Mouse (Mus musculus) ES-E14 (cell line): ENCODE results near the gene Hacd1. TPM values are rescaled to one million over a fixed set of nuclear protein-coding genes. Genes with fewer than 3 reads are reported as not detected.
A peak's percentile ranks its signal among the peaks of the same experiment; 100 is the strongest.

ENCODE experiments used
- DNase-seq: peaks from one replicate; pipeline ENCODE4 v3.0.0-alpha.2; 2013; ENCODE audit warnings: low read depth, low spot score
- H3K27ac ChIP-seq: 2 replicates; pipeline ENCODE4 v1.5.1; 2012; ENCODE audit warnings: low read depth, mild to moderate bottlenecking, low read length, moderate library complexity, mixed read lengths; ENCODE audit not compliant: poor library complexity, insufficient read depth, severe bottlenecking
- H3K36me3 ChIP-seq: 2 replicates; pipeline ENCODE4 v1.6.1; 2012; ENCODE audit warnings: mild to moderate bottlenecking, low read length, moderate library complexity, mixed read lengths; ENCODE audit not compliant: control insufficient read depth, poor library complexity, insufficient read depth, severe bottlenecking
- H3K4me1 ChIP-seq, 2 experiments: fragments of 150-350 bp in 1 of 2; sonication (generic) in 1 of 2; 2 replicates each; pipeline ENCODE4 v1.6.1; 2012; ENCODE audit warnings: low read length in 2 of 2, mild to moderate bottlenecking in 1 of 2, mixed read lengths in 1 of 2; ENCODE audit not compliant: control insufficient read depth in 2 of 2, insufficient read depth in 2 of 2, poor library complexity in 1 of 2
- H3K4me3 ChIP-seq, 2 experiments: fragments of 150-350 bp in 1 of 2; sonication (generic) in 1 of 2; 2 replicates each; pipeline ENCODE4 v1.5.1; 2012; ENCODE audit warnings: low read length in 2 of 2, low read depth in 1 of 2, mild to moderate bottlenecking in 1 of 2, mixed read lengths in 1 of 2; ENCODE audit not compliant: insufficient read depth in 1 of 2, poor library complexity in 1 of 2, severe bottlenecking in 1 of 2
- H3K9ac ChIP-seq: 2 replicates; pipeline ENCODE4 v1.6.1; 2012; ENCODE audit warnings: low read depth, mild to moderate bottlenecking, low read length, mixed read lengths; ENCODE audit not compliant: poor library complexity, insufficient read depth, severe bottlenecking
- H3K9me3 ChIP-seq: fragments of 150-350 bp; sonication (generic); 2 replicates; pipeline ENCODE4 v1.6.1; 2012; ENCODE audit warnings: low read depth, mild to moderate bottlenecking, low read length; ENCODE audit not compliant: control insufficient read depth, insufficient read depth
- CHD2 ChIP-seq: IDR thresholded peaks from 2 replicates; pipeline ENCODE4 v1.6.1; 2014; ENCODE audit warnings: mild to moderate bottlenecking, low read depth, low read length, inconsistent platforms
- HCFC1 ChIP-seq: IDR thresholded peaks from 2 replicates; pipeline ENCODE4 v1.6.1; 2012; ENCODE audit warnings: low read length, inconsistent platforms, borderline replicate concordance; ENCODE audit not compliant: insufficient read depth
- MAFK ChIP-seq: IDR thresholded peaks from 2 replicates; pipeline ENCODE4 v1.6.1; 2014; ENCODE audit warnings: mild to moderate bottlenecking, low read depth, low read length, inconsistent platforms; ENCODE audit not compliant: insufficient read depth
- ZC3H11A ChIP-seq: IDR thresholded peaks from 2 replicates; pipeline ENCODE4 v1.6.1; 2012; ENCODE audit warnings: low read depth, mild to moderate bottlenecking, inconsistent platforms, low read length, borderline replicate concordance
- ZNF384 ChIP-seq: IDR thresholded peaks from 2 replicates; pipeline ENCODE4 v1.6.1; 2012; ENCODE audit warnings: low read depth, low read length, inconsistent platforms
- in situ Hi-C, 2 experiments: fragments of 600-800 bp; cut with MboI; formaldehyde crosslinking; loops; one replicate each; pipeline ENCODE4 v1.15.1; 2025; ENCODE audit warnings: low sequenced_read_pairs in 2 of 2, inconsistent platforms in 1 of 2; ENCODE audit not compliant: unreplicated experiment in 2 of 2
- total RNA-seq: library from RNA; depleted of rRNA; stranded (reverse); fragments of 300-350 nt; gene quantifications from 2 replicates; pipeline ENCODE4 v1.2.3, GENCODE M21; 2012

Hacd1 gene
- total RNA-seq, 1 experiment = 19.9 TPM

GRCm38 (mm10) chr2:14043011-14043410, 12.9 kb downstream of the Hacd1 start:
- H3K4me3 ChIP-seq = no peak overlapping the region
- H3K9ac ChIP-seq = no peak overlapping the region
- no peaks in the 10 kb centered on the region; the same call in 1 of the 2 replicates for H3K36me3 ChIP-seq
- TF ChIP-seq CHD2 (no peak), ZNF384 (no peak), ZC3H11A (no peak), HCFC1 (no peak), MAFK (no peak)
- in situ Hi-C loops = no loop called here
- no peak for DNase-seq
- H3K4me1 ChIP-seq = no peaks in the 10 kb centered on the region
- no peak overlapping the region for H3K27ac ChIP-seq
- H3K9me3 ChIP-seq = no peaks in the 10 kb centered on the region

GRCm38 (mm10) chr2:14041249-14041648, 14.7 kb downstream of the Hacd1 start:
- no peak for TF ChIP-seq HCFC1
- TF ChIP-seq ZC3H11A = no peak
- TF ChIP-seq MAFK = no peak
- no peak for TF ChIP-seq ZNF384
- no peak for TF ChIP-seq CHD2
- Histone ChIP-seq H3K36me3 (no peaks in the 10 kb centered on the region; the same call in 1 of the 2 replicates), H3K9ac (no peak overlapping the region), H3K27ac (no peak overlapping the region), H3K9me3 (no peaks in the 10 kb centered on the region), H3K4me1 (no peaks in the 10 kb centered on the region), H3K4me3 (no peak overlapping the region)
- in situ Hi-C loops = no loop called here
- DNase-seq = no peak

GRCm38 (mm10) chr2:14019228-14019627, 36.7 kb downstream of the Hacd1 start:
- no peaks in the 10 kb centered on the region for H3K36me3 ChIP-seq
- DNase-seq = no peak
- no peak overlapping the region for H3K4me3 ChIP-seq
- H3K9ac ChIP-seq = no peak overlapping the region
- in situ Hi-C loops = no loop called here
- no peaks in the 10 kb centered on the region for H3K4me1 ChIP-seq
- no peak overlapping the region for H3K27ac ChIP-seq
- no peaks in the 10 kb centered on the region for H3K9me3 ChIP-seq
- TF ChIP-seq HCFC1 = no peak
- no peak for TF ChIP-seq ZC3H11A
- no peak for TF ChIP-seq CHD2
- peak; percentile 95 for TF ChIP-seq ZNF384
- TF ChIP-seq MAFK = no peak

- Histone ChIP-seq H3K4me3 (no peak overlapping the region), H3K4me1 (no peaks in the 10 kb centered on the region), H3K27ac (no peak overlapping the region), H3K9me3 (no peaks in the 10 kb centered on the region), H3K9ac (no peak overlapping the region), H3K36me3 (no peaks in the 10 kb centered on the region)
- no peak for DNase-seq
- no peak for TF ChIP-seq MAFK
- TF ChIP-seq ZC3H11A = no peak
- TF ChIP-seq CHD2 = no peak
- TF ChIP-seq HCFC1 = no peak
- TF ChIP-seq ZNF384 = no peak
- in situ Hi-C loops = no loop called here
Observed at GRCm38 (mm10) chr2:14005121-14005520, 50.8 kb downstream of the Hacd1 start.

- no peak overlapping the region for H3K4me3 ChIP-seq
- H3K9me3 ChIP-seq = no peaks in the 10 kb centered on the region
- peaks cover 3 to 4% of the 10 kb centered on the region in 2 experiments; a peak in 2 of 4 replicates for H3K4me1 ChIP-seq
- in situ Hi-C loops = no loop called here
- TF ChIP-seq HCFC1 (no peak), CHD2 (no peak), ZC3H11A (no peak), ZNF384 (no peak), MAFK (no peak)
- H3K9ac ChIP-seq = no peak overlapping the region
- H3K36me3 ChIP-seq = no peaks in the 10 kb centered on the region
- H3K27ac ChIP-seq = no peak overlapping the region
- no peak for DNase-seq
Observed at GRCm38 (mm10) chr2:13960136-13960535, 95.8 kb downstream of the Hacd1 start.
